Mouse (Mus musculus): ENCODE data around the gene Tenm3. TPM values are rescaled to one million over a fixed set of nuclear protein-coding genes. Genes with fewer than 3 reads are reported as not detected.
"Not testable (repeated sequence)": the region's sequence is repeated elsewhere in the genome, so short reads cannot be mapped to it uniquely, and the experiment has no call there.

The Tenm3 gene
- polyA plus RNA-seq, 2 experiments from 2014 or later, result 0.22 TPM; not detected in 1

GRCm38 (mm10) chr8:48188586-48188985, 655.2 kb downstream of the Tenm3 start:
- no peak for ATAC-seq

GRCm38 (mm10) chr8:48183758-48184157, 660.0 kb downstream of the Tenm3 start:
- ATAC-seq, result no peak

- no peak for ATAC-seq
Measured at GRCm38 (mm10) chr8:48181000-48181399, 662.8 kb downstream of the Tenm3 start.

GRCm38 (mm10) chr8:48180146-48180545, 663.6 kb downstream of the Tenm3 start:
- not testable (repeated sequence) for ATAC-seq

- ATAC-seq, result no peak
Measured at GRCm38 (mm10) chr8:48178993-48179392, 664.8 kb downstream of the Tenm3 start.

GRCm38 (mm10) chr8:48177876-48178275, 665.9 kb downstream of the Tenm3 start:
- no peak for ATAC-seq

Data from CD4-positive, CD25-positive, alpha-beta regulatory T cell, adult 4 months (primary cell).